Mouse (Mus musculus): ENCODE data around the gene Cyp2d11. TPM values are rescaled to one million over a fixed set of nuclear protein-coding genes. Genes with fewer than 3 reads are reported as not detected.
"Not testable (repeated sequence)": the region's sequence is repeated elsewhere in the genome, so short reads cannot be mapped to it uniquely, and the experiment has no call there.

Cyp2d11 gene
- polyA plus RNA-seq, 1 experiment from 2014 or later, result not detected

DNA sequence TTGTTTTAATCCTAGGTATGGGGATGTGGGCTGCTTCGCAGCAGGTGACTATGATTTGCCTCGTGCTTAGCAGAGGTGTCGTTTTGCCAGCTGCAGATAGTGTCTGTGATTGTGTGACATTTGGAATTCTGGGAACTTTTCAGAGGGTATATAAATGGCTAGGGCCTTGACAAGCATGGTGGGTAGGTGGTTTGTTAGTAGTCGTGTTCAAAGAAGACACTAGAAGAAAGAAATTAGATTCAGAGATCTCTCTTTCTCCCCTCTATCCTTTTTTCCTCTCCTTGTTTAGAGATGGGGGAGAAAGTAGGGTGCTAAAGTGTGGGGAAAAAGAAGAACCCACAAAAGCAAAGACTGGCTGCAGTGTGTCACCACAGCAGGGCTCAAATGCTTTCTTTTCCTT, 25.7 kb downstream of the Cyp2d11 start:
- no peaks in the 10 kb centered on the region for H3K36me3 ChIP-seq
- WGBS, result 88% methylated on average over 4 of the region's 4 CpGs

DNA sequence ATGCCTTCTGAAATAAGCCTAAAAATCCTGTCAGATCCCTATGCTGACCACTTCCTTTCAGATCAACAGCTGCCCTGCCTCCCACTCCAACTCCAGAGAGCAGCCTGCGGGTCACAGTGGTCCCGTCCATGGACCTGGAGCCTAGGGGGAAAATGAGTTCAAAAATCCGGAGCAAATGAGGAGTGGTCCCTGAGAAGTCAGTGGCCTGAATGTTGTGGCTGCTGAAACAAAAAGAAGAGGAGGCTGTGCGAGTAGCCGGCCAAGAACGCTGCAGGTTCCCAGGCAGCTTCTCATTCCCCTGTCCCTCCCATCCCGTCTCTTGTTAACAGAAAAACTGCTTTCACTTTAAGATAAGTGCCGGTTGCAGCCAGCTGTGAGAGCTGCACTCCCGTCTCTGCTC, 29.3 kb downstream of the Cyp2d11 start:
- not testable (repeated sequence) for H3K9ac ChIP-seq (replicated peaks); H3K9me3 ChIP-seq; H3K27ac ChIP-seq; H3K4me3 ChIP-seq (replicated peaks); H3K4me1 ChIP-seq (replicated peaks); H3K36me3 ChIP-seq; H3K4me2 ChIP-seq; ATAC-seq (ENCODE audit: insufficient number of reproducible peaks, insufficient read depth, low FRiP score, low TSS enrichment, low read depth); H3K27me3 ChIP-seq
- WGBS, result 19% methylated on average over 6 of the region's 9 CpGs

More for the DNA sequence above, 25.7 kb downstream of the Cyp2d11 start:
- no peak for ATAC-seq (ENCODE audit: insufficient number of reproducible peaks, insufficient read depth, low FRiP score, low TSS enrichment, low read depth)
- H3K4me2 ChIP-seq, result no peak overlapping the region
- no peak overlapping the region for H3K9ac ChIP-seq (replicated peaks)
- H3K4me3 ChIP-seq (replicated peaks), result no peak overlapping the region
- H3K27ac ChIP-seq, result no peak overlapping the region
- H3K4me1 ChIP-seq (replicated peaks), result no peaks in the 10 kb centered on the region
- no peaks in the 10 kb centered on the region for H3K27me3 ChIP-seq
- H3K9me3 ChIP-seq, result no peaks in the 10 kb centered on the region

DNA sequence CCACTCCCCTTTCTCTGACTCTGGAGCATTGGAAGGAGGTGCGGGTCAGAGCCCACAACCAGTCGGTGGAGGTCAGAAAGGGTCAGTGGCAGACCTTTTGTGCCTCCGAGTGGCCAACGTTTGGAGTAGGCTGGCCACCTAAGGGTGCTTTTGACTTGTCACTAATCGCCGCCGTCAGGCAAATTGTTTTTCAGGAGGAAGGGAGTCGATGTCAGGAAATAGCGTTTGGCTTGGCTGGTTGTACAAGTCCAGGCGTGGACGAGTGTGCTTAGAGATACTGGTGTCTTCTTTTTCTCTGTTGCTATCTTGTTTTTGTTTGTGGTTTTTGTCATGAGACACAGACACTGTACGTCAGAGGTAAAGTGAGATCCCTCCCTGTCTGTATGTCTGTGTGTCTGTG, 30.0 kb downstream of the Cyp2d11 start:
- 88% methylated on average over 10 of the region's 12 CpGs for WGBS
- not testable (repeated sequence) for H3K27me3 ChIP-seq; H3K4me1 ChIP-seq (replicated peaks); H3K27ac ChIP-seq; H3K36me3 ChIP-seq; H3K4me3 ChIP-seq (replicated peaks); H3K9ac ChIP-seq (replicated peaks); ATAC-seq (ENCODE audit: insufficient number of reproducible peaks, insufficient read depth, low FRiP score, low TSS enrichment, low read depth); H3K4me2 ChIP-seq; H3K9me3 ChIP-seq

DNA sequence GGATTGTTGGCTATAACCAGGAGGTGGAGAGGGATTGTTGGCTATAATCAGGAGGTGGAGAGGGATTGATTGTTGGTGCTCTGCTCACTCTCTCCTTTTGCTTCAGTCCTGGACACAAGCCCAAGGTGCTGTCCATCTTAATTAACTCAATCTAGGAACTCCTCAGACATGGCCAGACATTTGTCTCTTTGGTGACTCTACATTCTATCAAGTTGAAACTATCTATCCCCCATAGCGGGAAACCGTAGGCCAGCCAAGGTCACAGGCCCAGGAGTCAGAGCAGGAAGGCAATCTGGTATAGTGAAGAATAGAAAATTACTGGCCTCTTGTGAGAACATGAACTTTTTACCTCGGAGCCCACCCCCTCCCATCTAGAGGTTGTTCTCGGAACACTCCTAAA, 31.6 kb downstream of the Cyp2d11 start:
- Histone ChIP-seq H3K27me3 (no peaks in the 10 kb centered on the region), H3K9ac (replicated peaks) (no peak overlapping the region), H3K9me3 (no peaks in the 10 kb centered on the region), H3K4me2 (no peak overlapping the region), H3K4me1 (replicated peaks) (peaks cover 10% of the 10 kb centered on the region; the same call in 1 of the 2 replicates), H3K27ac (no peak overlapping the region), H3K4me3 (replicated peaks) (no peak overlapping the region), H3K36me3 (no peaks in the 10 kb centered on the region)
- ATAC-seq (ENCODE audit: insufficient number of reproducible peaks, insufficient read depth, low FRiP score, low TSS enrichment, low read depth), result no peak
- WGBS, result 85% methylated on average over 4 of the region's 4 CpGs

DNA sequence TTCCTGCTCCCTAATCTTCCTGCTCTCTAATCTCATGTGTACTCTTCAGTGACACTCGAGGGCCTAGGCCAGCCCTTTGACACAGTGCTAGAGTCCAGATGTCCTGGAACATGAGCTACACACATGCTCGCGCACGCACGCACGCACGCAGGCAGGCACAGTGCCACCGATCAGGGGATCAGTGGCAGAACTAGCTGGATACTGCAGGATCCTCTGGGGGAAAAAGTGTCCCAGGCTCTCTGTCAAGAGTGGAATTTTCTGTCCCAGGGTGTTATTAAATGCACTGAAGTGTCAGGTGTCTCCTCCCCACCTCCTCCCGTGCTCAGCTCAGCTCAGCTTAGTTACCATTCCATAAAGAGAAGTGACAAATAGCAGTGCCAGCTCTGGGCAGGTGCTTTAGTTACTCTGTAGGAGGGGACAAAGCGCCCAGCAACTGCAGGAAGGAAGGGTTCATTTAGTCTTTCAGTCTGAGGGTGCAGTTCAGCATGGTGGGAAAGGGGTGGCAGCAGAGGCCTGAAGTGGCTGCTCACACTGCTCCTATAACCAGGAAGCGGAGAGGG, 32.3 kb downstream of the Cyp2d11 start:
- no peak overlapping the region for H3K4me3 ChIP-seq (replicated peaks)

DNA sequence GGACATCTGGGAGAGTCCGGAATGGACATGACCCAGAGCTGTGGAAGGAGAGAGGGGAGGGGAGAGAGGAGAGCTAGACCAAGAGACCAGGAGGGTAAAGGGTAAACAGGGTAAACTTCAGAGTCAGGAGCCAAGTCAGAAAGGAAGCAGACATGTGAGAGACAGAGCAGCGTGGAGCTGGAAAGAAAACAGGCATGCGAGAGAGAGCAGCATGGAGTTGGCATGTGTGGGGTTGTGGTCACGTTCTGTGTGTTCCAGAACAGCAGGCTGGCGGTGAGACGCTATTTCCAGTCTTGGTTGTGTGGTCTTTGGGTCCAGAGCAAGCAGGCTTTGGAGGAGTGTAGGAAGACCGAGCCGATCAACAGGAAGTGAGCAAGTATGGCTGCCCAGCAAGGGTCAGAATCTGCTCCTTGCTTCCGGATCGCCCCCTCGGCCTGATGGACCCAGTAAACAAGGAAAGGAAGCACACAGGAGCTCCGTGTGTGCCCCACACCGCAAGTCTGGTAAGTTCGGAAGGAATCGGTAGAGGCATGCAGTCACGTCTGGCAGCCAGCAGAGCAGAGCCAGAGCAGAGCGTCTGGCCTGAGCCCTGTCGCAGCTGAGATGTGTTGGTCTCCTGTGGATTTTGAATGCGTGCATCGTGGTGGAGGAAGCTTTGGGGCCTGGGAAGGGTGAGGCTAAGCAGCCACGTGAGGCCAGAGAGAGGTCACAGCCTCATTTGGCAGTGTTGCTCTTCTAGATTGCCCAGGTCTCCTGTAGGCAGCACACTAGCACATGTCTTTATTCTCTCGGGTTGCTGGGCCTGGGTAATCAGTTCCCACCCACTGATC, 35.2 kb downstream of the Cyp2d11 start:
- no peaks in the 10 kb centered on the region for H3K36me3 ChIP-seq
- H3K4me2 ChIP-seq, result no peak overlapping the region
- peak overlapping the region; percentile 41; the same call in 1 of the 2 replicates for H3K27ac ChIP-seq
- WGBS, result 65% methylated on average over 22 of the region's 22 CpGs
- no peaks in the 10 kb centered on the region for H3K9me3 ChIP-seq
- peaks cover 12% of the 10 kb centered on the region; the same call in 1 of the 2 replicates for H3K4me1 ChIP-seq (replicated peaks)
- H3K27me3 ChIP-seq, result no peaks in the 10 kb centered on the region
- H3K9ac ChIP-seq (replicated peaks), result peak overlapping the region; percentile 37; the same call in 1 of the 2 replicates
- ATAC-seq (ENCODE audit: insufficient number of reproducible peaks, insufficient read depth, low FRiP score, low TSS enrichment, low read depth), result no peak
- H3K4me3 ChIP-seq (replicated peaks), result no peak overlapping the region

More for the DNA sequence above, 32.3 kb downstream of the Cyp2d11 start:
- Histone ChIP-seq H3K4me1 (replicated peaks) (peaks cover 10% of the 10 kb centered on the region; the same call in 1 of the 2 replicates), H3K27me3 (no peaks in the 10 kb centered on the region), H3K9me3 (no peaks in the 10 kb centered on the region), H3K27ac (no peak overlapping the region), H3K36me3 (no peaks in the 10 kb centered on the region), H3K9ac (replicated peaks) (no peak overlapping the region), H3K4me2 (no peak overlapping the region)
- 69% methylated on average over 11 of the region's 11 CpGs for WGBS
- no peak for ATAC-seq (ENCODE audit: insufficient number of reproducible peaks, insufficient read depth, low FRiP score, low TSS enrichment, low read depth)

DNA sequence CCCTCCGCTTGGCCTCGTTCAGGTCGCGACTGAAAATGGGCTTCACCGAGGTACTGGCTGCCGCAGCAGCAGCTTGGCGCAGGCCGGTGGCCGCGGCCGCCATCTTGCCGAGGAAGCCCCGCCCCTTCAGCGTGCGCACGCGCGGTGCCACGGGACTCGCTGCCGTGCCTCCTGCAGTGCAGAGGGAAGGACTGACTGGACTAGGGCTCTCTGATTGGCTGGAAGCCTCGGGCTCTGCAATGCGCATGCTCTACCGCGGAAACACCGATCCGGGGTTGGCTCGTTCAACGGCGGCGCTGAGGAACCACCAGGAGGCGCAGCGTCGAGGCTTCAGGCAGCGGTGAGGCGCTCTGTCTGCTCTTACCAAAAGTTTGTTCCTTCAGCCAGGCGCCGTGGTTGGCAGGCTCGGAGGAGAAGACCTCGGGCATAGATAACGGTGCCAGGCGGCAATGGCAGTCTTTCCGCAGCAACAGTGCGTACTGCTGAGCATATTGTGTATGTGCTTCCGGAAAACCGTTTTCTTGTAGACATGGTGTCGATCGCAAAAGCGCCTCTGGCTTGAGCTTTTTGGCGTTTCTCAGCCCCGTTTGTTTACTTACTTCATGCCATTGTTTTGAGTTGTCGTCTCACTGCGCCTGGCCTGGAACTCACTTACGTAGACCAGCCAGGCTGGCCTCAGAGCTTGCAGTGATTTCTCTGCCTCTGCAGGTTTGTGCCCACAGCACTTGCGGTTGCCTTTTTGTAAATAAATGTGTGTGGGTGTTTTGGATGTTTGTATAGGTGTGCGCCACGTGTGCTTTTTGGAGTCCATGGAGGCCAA, 39.5 kb downstream of the Cyp2d11 start, which contains the start of gene Ndufa6:
Gene Ndufa6, minus strand, starts transcription at position 197 of the 820 bp plus-strand sequence.
- peak; percentile 99 for ATAC-seq (ENCODE audit: insufficient number of reproducible peaks, insufficient read depth, low FRiP score, low TSS enrichment, low read depth)
- Histone ChIP-seq H3K27ac (peak within 1 kb of the TSS; percentile 85), H3K27me3 (no peaks in the 10 kb centered on the region), H3K9me3 (no peaks in the 10 kb centered on the region), H3K4me2 (peak within 1 kb of the TSS; percentile 86), H3K36me3 (peaks cover 24% of the 10 kb centered on the region), H3K4me1 (replicated peaks) (peaks cover 29% of the 10 kb centered on the region), H3K4me3 (replicated peaks) (peak within 1 kb of the TSS; percentile 93), H3K9ac (replicated peaks) (peak within 1 kb of the TSS; percentile 93)
- 2% methylated on average over 57 of the region's 57 CpGs for WGBS

DNA sequence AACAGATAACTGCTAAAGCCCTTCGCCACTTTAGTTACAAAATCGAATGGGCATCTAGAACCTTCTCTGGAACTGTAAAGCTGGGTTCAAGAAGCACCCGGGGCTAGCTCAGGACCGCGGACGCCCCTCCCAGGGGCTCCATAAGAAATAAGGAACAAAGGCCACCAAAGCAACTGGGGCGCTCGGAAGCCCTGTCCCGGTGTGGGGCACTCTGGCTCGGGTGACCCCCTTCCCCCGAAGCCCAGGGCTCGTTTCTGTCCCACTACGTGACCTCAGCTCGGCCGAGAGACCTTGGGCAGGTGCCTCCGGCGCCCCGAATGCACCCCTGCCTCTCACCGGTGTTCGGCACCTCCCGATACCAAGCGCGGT, 40.1 kb downstream of the Cyp2d11 start:
- ATAC-seq (ENCODE audit: insufficient number of reproducible peaks, insufficient read depth, low FRiP score, low TSS enrichment, low read depth), result no peak; the same call in 1 of the 2 replicates
- H3K27ac ChIP-seq, result peak overlapping the region; percentile 84

DNA sequence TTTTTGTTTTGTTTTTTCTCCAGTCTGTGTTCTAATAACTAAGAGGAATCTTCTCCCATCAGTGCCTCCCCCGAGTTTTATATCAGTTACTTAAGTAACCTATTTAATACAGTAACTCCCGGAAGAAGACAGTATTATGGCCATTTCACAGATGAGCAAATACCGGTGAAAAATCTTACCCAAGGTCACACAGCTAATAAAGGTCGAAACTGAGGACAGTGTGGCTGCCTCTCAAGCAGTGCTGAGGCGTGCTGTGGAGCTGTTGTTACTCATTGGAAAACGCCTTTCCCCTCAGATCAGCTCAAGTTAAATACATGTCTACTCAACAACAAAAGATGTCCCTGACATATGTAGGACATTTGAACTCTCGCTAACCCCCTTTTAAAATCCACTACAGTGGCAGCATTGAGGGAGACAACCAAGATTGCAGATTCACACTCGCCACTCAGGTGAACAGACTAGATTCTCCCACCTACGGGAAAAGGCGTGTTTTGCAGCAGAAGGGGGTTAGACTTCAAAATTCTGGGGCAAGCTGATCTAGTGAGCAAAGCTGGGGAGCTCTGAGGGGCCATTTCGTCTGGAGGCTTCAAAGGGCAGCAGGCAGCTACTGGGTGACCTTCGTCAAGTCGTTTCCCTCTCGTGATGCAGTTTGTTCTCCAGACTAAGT, 40.6 kb downstream of the Cyp2d11 start:
- Histone ChIP-seq H3K4me2 (peak overlapping the region; percentile 86), H3K9me3 (no peaks in the 10 kb centered on the region), H3K27me3 (no peaks in the 10 kb centered on the region), H3K27ac (peak overlapping the region; percentile 84), H3K9ac (replicated peaks) (peak overlapping the region; percentile 93), H3K36me3 (peaks cover 35% of the 10 kb centered on the region), H3K4me1 (replicated peaks) (peaks cover 19% of the 10 kb centered on the region), H3K4me3 (replicated peaks) (peak overlapping the region; percentile 93)
- ATAC-seq (ENCODE audit: insufficient number of reproducible peaks, insufficient read depth, low FRiP score, low TSS enrichment, low read depth), result no peak
- 32% methylated on average over 14 of the region's 14 CpGs for WGBS

More for the DNA sequence above, 40.1 kb downstream of the Cyp2d11 start:
- H3K27me3 ChIP-seq, result no peaks in the 10 kb centered on the region
- peak overlapping the region; percentile 93 for H3K9ac ChIP-seq (replicated peaks)
- peak overlapping the region; percentile 93 for H3K4me3 ChIP-seq (replicated peaks)
- H3K4me2 ChIP-seq, result peak overlapping the region; percentile 86
- WGBS, result under 1% methylated on average over 23 of the region's 23 CpGs
- H3K4me1 ChIP-seq (replicated peaks), result peaks cover 23% of the 10 kb centered on the region
- peaks cover 30% of the 10 kb centered on the region for H3K36me3 ChIP-seq
- no peaks in the 10 kb centered on the region for H3K9me3 ChIP-seq

DNA sequence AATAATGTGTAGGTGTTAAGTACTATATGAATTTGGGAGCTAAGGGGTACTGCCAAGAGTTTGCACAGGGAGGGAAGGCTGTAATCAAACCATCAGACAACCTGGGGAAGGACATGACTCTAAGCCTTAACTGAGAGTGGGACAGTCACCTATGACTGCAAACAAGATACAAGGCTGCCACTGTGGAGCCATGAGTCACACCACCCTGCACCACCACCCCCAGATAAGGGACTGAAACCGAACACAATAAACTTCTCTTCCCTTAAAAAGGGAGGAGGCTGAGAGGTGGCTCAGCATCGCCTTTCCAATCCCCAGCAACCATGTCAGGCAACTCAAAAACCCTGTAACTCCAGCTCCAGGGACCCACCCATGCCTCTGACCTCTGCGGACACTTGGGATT, 42.3 kb downstream of the Cyp2d11 start:
- Histone ChIP-seq H3K9ac (replicated peaks) (no peak overlapping the region), H3K4me1 (replicated peaks) (peaks cover 31% of the 10 kb centered on the region), H3K4me3 (replicated peaks) (no peak overlapping the region), H3K4me2 (no peak overlapping the region), H3K27me3 (no peaks in the 10 kb centered on the region), H3K9me3 (no peaks in the 10 kb centered on the region), H3K27ac (no peak overlapping the region), H3K36me3 (peaks cover 45% of the 10 kb centered on the region)
- ATAC-seq (ENCODE audit: insufficient number of reproducible peaks, insufficient read depth, low FRiP score, low TSS enrichment, low read depth), result no peak
- 91% methylated on average over 3 of the region's 3 CpGs for WGBS

Measured in limb, embryonic 12.5 days (tissue).